Mouse (Mus musculus): ENCODE data around the gene Prph2. TPM values are rescaled to one million over a fixed set of nuclear protein-coding genes. Genes with fewer than 3 reads are reported as not detected.

Prph2 gene
- polyA plus RNA-seq, 1 experiment: not detected

DNA sequence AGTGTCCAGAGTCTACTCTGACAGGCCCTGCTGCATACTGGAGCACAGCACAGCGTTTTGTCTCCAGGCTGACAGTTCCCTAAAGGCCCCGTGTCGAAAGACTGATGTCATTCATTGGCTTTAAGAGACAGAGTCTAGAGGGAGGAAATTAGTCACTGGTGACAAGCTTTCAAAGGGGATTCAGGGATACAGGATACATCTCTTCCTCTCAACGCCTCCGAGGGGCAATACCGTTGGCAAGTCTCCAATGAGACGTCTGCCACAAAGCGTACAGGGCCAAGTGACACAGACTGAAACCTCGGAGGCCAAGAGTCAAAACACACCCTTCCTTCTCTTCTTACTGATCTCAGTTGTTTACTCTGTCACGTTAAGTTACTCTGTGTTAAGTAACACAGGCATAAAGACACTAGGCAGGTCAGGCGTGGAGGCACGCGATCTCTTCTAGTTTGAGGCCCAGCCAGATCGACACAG lies 30.4 kb upstream of the Prph2 start:
- TF ChIP-seq POLR2A (IDR thresholded peaks at IDR 0.05; ENCODE audit: borderline replicate concordance, low read depth, low read length) (no peak), CTCF (IDR thresholded peaks at IDR 0.05; ENCODE audit: low read depth, low read length) (no peak)
- peaks cover 50% of the 10 kb centered on the region for H3K4me1 ChIP-seq (ENCODE audit: control insufficient read depth, insufficient read depth, low read length)
- no peak overlapping the region for H3K4me3 ChIP-seq (ENCODE audit: insufficient read depth, low read length)
- peak overlapping the region; percentile 56 for H3K27ac ChIP-seq (ENCODE audit: insufficient read depth, low read depth, low read length)

DNA sequence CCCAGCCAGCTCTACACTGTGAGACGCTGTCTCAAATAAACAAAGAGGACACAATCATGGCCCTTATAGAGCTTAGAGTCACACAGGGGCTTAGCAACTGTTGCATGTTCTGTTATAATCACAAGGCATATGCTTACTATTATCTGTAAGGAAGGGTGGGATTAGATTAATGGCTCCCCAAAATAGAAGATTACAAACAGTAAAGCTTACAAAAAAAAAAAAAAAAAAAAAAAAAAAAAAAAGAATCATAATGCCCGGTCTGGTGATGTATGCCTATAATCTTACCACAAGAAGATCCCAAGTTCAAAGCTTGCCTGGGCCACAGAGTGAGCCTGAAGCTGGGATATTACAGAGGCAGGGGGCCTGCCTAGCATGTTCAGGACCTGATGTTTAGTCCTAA lies 29.9 kb upstream of the Prph2 start:
- Histone ChIP-seq H3K4me3 (ENCODE audit: insufficient read depth, low read length) (no peak overlapping the region), H3K4me1 (ENCODE audit: control insufficient read depth, insufficient read depth, low read length) (peaks cover 46% of the 10 kb centered on the region), H3K27ac (ENCODE audit: insufficient read depth, low read depth, low read length) (peak overlapping the region; percentile 56)
- TF ChIP-seq CTCF (IDR thresholded peaks at IDR 0.05; ENCODE audit: low read depth, low read length) (no peak), POLR2A (IDR thresholded peaks at IDR 0.05; ENCODE audit: borderline replicate concordance, low read depth, low read length) (no peak)

DNA sequence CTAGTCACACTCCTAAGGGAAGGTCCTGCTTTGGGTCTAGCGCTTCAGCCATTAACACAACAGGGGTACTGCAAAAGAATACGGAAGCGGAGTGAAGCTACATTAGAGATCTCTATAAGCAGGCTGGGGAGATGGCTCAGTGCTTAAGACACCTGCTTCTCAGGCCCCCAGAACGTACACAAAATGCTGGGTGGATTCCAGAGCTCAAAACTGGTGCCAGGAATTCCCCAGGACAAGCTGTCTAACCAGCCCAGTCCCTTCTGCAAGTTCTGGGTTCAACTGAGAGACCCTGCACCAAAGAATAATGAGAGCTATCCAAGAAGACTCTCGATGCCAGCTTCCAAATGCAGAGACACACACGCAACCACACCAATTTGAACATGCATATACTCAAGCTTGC lies 28.5 kb upstream of the Prph2 start:
- Histone ChIP-seq H3K27ac (ENCODE audit: insufficient read depth, low read depth, low read length) (no peak overlapping the region), H3K4me3 (ENCODE audit: insufficient read depth, low read length) (no peak overlapping the region), H3K4me1 (ENCODE audit: control insufficient read depth, insufficient read depth, low read length) (peaks cover 37% of the 10 kb centered on the region)
- no peak for TF ChIP-seq CTCF (IDR thresholded peaks at IDR 0.05; ENCODE audit: low read depth, low read length)
- no peak for TF ChIP-seq POLR2A (IDR thresholded peaks at IDR 0.05; ENCODE audit: borderline replicate concordance, low read depth, low read length)

DNA sequence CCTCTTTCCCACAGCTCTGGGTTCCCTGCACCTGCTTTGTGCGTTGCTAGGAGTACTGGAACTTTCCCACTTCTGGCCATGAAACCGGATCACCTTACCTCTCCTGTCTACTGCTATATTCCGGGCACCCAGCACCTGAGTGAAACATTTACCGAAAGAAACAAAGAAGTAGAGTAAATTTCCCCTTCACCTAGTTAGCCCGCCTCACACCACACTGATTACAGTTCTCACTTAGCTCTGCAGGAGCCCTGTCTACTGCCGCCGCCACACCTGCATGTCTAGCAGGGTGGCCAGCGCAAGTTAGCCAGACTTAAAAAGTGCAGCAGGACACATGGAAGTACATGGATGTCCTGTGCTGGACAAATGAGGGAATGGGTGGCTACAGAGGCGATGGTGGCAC lies 27.2 kb upstream of the Prph2 start:
- TF ChIP-seq POLR2A (IDR thresholded peaks at IDR 0.05; ENCODE audit: borderline replicate concordance, low read depth, low read length): no peak
- TF ChIP-seq CTCF (IDR thresholded peaks at IDR 0.05; ENCODE audit: low read depth, low read length): no peak
- Histone ChIP-seq H3K4me3 (ENCODE audit: insufficient read depth, low read length) (no peak overlapping the region), H3K4me1 (ENCODE audit: control insufficient read depth, insufficient read depth, low read length) (peaks cover 27% of the 10 kb centered on the region), H3K27ac (ENCODE audit: insufficient read depth, low read depth, low read length) (no peak overlapping the region)

DNA sequence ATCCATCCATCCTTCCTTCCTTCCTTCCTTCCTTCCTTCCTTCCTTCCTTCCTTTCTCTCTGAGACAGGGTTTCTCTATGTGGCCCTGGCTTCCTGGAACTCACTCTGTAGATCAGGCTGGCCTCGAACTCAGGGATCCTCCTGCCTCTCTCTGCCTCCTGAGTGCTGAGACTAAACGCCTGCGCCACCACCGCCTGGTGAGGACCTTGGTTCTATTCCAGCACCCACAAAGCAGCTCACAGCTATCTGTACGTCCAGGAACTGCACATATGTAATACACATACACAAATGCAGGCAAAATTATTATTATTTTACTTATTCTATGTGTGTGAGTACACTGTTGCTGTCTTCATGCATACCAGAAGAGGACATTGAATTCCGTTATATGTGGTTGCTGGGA lies 25.5 kb upstream of the Prph2 start:
- Histone ChIP-seq H3K4me1 (ENCODE audit: control insufficient read depth, insufficient read depth, low read length) (peaks cover 18% of the 10 kb centered on the region), H3K27ac (ENCODE audit: insufficient read depth, low read depth, low read length) (no peak overlapping the region), H3K4me3 (ENCODE audit: insufficient read depth, low read length) (no peak overlapping the region)
- TF ChIP-seq CTCF (IDR thresholded peaks at IDR 0.05; ENCODE audit: low read depth, low read length) (no peak), POLR2A (IDR thresholded peaks at IDR 0.05; ENCODE audit: borderline replicate concordance, low read depth, low read length) (no peak)

DNA sequence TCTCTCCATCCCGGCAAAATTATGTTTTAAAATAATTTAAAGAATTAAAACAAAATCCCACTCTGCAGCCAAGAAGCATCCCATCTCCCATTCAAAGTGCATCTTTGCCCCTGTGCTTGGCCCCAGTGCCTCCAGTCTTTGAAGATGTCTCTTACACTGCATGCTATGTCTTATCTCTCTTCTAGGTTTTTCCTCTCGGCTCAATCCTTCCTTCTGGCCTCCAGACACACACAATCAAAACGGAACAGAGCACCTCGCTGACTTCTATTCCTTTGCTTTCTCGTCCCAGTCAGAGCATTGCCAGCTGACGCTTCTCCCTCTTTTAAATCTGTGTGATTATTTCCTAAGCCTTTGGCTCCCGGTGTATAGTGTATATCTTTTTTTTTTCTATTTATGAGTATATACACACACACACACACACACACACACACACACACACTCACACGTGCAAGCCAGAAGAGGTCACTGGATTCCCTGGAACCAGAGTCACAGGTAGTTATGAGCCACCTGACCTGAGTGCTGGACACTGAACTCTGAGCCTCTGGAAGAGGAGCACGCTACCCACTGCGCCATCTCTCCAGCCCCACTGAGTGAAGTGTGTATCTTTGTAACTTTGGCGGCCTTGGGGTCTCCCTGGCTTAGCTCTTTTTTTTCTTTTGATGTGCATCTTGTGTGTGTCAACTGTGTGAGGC lies 24.9 kb upstream of the Prph2 start:
- no peak overlapping the region for H3K27ac ChIP-seq (ENCODE audit: insufficient read depth, low read depth, low read length)
- no peak overlapping the region for H3K4me3 ChIP-seq (ENCODE audit: insufficient read depth, low read length)
- TF ChIP-seq POLR2A (IDR thresholded peaks at IDR 0.05; ENCODE audit: borderline replicate concordance, low read depth, low read length) (no peak), CTCF (IDR thresholded peaks at IDR 0.05; ENCODE audit: low read depth, low read length) (no peak)
- peaks cover 18% of the 10 kb centered on the region for H3K4me1 ChIP-seq (ENCODE audit: control insufficient read depth, insufficient read depth, low read length)

DNA sequence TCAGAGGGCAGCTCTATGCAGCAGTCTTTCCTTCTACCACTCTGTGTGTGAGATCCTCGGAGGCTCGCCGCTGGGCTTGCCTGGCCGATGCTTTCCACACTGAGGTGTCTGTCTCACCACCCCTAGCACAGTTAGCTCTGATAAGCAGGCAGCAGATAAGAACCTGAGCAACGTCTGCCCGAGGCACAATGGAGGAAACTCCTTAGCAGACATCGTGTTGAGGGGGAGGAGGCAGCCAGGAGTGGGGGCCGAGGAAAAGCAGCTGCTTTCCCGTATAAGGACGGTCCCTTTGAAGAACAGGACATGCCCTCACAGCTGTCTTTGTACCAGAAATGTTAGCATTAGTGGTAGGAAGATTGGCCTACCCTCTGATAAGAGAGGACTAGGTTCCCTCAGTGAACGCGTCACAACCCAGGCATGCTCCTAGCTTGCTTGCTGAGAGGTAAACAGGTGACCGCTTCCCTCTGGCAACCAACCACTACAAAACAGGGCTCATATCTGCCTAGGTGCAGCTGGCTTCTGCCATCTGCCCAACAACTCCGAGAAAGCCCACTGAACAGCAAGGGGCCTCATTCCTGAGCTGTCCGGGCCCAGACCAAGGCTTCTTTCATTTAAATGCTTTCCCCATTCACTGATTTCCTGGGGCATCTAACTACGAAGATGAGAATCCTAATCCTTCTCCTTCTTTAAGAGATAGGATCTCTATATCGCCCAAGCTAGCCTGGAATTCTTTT lies 24.2 kb upstream of the Prph2 start:
- Histone ChIP-seq H3K4me1 (ENCODE audit: control insufficient read depth, insufficient read depth, low read length) (peaks cover 17% of the 10 kb centered on the region), H3K4me3 (ENCODE audit: insufficient read depth, low read length) (no peak overlapping the region), H3K27ac (ENCODE audit: insufficient read depth, low read depth, low read length) (no peak overlapping the region)
- no peak for TF ChIP-seq POLR2A (IDR thresholded peaks at IDR 0.05; ENCODE audit: borderline replicate concordance, low read depth, low read length)
- TF ChIP-seq CTCF (IDR thresholded peaks at IDR 0.05; ENCODE audit: low read depth, low read length): no peak

DNA sequence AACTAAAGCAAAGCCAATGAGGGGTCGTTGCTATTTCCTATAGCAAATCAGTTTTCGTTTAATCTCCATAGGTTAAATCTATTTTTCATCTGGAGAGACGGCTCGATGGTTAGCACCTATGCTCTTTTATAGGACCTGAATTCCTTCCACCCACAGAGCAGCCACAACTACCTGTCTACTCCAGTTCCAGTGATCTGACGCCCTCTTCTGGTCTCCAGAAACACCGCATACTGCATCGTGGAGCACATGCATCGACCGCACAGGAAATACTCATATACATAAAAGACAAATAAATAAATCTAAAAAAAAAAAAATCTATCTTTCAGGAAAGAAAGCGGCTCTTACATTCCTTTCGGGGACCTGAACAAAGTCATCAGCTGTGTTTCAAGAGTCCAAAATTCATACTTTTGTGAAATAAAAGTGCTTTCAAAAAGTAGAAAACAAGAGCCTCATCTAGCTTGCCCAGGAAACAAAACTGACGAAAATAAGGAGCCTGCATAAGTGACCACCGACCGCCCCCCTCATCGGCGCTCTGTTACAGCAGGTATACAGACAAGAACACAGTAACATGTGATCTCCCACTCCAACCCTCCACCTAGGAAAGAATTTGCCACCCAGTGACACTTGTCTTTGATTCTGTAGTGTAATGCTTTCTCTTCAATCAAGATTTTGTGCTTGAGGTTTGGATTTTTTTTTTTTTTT lies 21.6 kb upstream of the Prph2 start:
- TF ChIP-seq POLR2A (IDR thresholded peaks at IDR 0.05; ENCODE audit: borderline replicate concordance, low read depth, low read length): no peak
- TF ChIP-seq CTCF (IDR thresholded peaks at IDR 0.05; ENCODE audit: low read depth, low read length): peak; percentile 68
- H3K4me3 ChIP-seq (ENCODE audit: insufficient read depth, low read length): peak overlapping the region; percentile 78
- peak overlapping the region; percentile 84 for H3K27ac ChIP-seq (ENCODE audit: insufficient read depth, low read depth, low read length)
- H3K4me1 ChIP-seq (ENCODE audit: control insufficient read depth, insufficient read depth, low read length): peaks cover 14% of the 10 kb centered on the region

DNA sequence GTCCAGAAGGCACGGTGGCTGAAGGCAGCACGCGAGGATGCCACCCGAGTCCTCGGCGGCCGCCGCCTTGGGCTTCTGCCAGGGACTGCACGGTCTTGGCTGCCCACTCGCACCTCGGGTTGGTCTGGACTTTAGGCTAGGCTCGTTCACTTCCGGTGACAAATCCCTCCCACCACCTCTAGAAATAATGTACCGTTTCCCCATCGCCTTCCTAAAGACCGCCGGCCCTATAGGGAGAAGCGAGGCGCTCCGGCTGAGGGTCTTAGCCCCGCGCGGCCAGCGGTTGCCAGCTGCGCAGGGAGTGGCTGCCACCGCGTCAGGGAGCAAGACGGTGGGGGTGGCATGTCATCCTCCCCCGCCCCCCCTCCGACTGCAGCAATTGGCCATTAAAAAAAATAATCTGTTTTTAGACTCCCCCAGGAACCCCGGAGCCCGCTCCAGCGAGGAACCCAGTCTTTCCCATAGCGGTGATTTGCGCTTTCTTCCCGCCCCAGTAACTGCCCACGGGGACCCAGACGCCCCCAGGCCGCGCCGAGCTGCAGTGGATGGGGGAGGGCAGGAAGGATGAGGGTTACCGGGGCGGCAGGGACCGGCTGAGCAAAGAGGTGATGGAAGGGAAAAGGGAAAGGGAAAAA lies 20.7 kb upstream of the Prph2 start:
- H3K4me3 ChIP-seq (ENCODE audit: insufficient read depth, low read length): peak overlapping the region; percentile 78
- peak overlapping the region; percentile 84 for H3K27ac ChIP-seq (ENCODE audit: insufficient read depth, low read depth, low read length)
- TF ChIP-seq CTCF (IDR thresholded peaks at IDR 0.05; ENCODE audit: low read depth, low read length): no peak
- TF ChIP-seq POLR2A (IDR thresholded peaks at IDR 0.05; ENCODE audit: borderline replicate concordance, low read depth, low read length): no peak; the same call in 1 of the 2 replicates
- peaks cover 14% of the 10 kb centered on the region for H3K4me1 ChIP-seq (ENCODE audit: control insufficient read depth, insufficient read depth, low read length)

Measured in bone marrow macrophage, adult 2 months (primary cell).